ENCODE assay signal across 30 mouse cellular contexts in genomic region chr14:22533501-22533900, GRCm38 (mm10).
DNase-seq lines count a peak whose midpoint lies in the region; ATAC-seq and TF ChIP-seq lines count a peak whose summit lies in the region.
"Had no signal": no experiment of that assay in that cellular context is flagged by ENCODE, and none has a peak within 500 bp of the region (broad histone marks: within the 10 kb centered on the region; RNA-seq: fewer than 3 reads in every experiment).

No protein-coding gene starts in this region.

- H3K27ac ChIP-seq in kidney, embryonic 15.5 days, result no peak overlapping the region
- no peak overlapping the region for H3K27ac ChIP-seq in midbrain, embryonic 11.5 days (ENCODE audit: low read depth, low read length)
- H3K27ac ChIP-seq in midbrain, postnatal 0 days (ENCODE audit: low read depth, low read length), result no peak overlapping the region
- H3K27ac ChIP-seq: heart, embryonic 10.5 days; heart, embryonic 15.5 days; layer of hippocampus, adult 2 months; left cerebral cortex, adult 2 months; limb, embryonic 12.5 days; midbrain, embryonic 10.5 days; neural tube, embryonic 12.5 days had no signal

- no peak overlapping the region for H3K4me2 ChIP-seq in kidney, embryonic 15.5 days
- H3K4me2 ChIP-seq in midbrain, embryonic 11.5 days, result no peak overlapping the region
- H3K4me2 ChIP-seq in midbrain, postnatal 0 days (ENCODE audit: low read depth, low read length, poor library complexity, severe bottlenecking), result no peak overlapping the region
- H3K4me2 ChIP-seq: heart, embryonic 15.5 days; limb, embryonic 12.5 days; liver, embryonic 11.5 days; neural tube, embryonic 12.5 days had no signal

- peak; percentile 13 for DNase-seq in kidney, adult 9 months
- DNase-seq in midbrain, embryonic 11.5 days (ENCODE audit: low spot score, missing footprints), result peak; percentile 45
- DNase-seq in midbrain, postnatal 0 days (ENCODE audit: low spot score), result no peak
- peak; percentile 5 for DNase-seq in lung, postnatal 10 days
- no peak for DNase-seq in T-cell, adult 2 months (ENCODE audit: low spot score)
- no peak for DNase-seq in cerebellum, postnatal 36 days
- DNase-seq: adrenal gland, adult 8-10 months; B cell, adult 2 months; cerebellum, adult 18-20 months; cerebellum, postnatal 10 days; gastrocnemius, postnatal 10 days; kidney, adult 8-10 months; kidney, postnatal 36 days; liver, postnatal 0 days; right cerebral cortex, postnatal 14 days; thymus, postnatal 4 days had no signal

- H3K9ac ChIP-seq in kidney, embryonic 15.5 days, result no peak overlapping the region
- H3K9ac ChIP-seq in midbrain, embryonic 11.5 days (ENCODE audit: low read length), result no peak overlapping the region
- H3K9ac ChIP-seq in midbrain, postnatal 0 days (replicated peaks; ENCODE audit: low read length, poor library complexity, severe bottlenecking), result no peak overlapping the region
- H3K9ac ChIP-seq: heart, embryonic 15.5 days; limb, embryonic 12.5 days; liver, postnatal 0 days; neural tube, embryonic 12.5 days had no signal

- TF ChIP-seq CTCF in midbrain, postnatal 0 days (IDR thresholded peaks at IDR 0.05), result no peak

- no peak overlapping the region for H3K4me3 ChIP-seq in kidney, embryonic 15.5 days (replicated peaks)
- no peak overlapping the region for H3K4me3 ChIP-seq in midbrain, embryonic 11.5 days (ENCODE audit: low read depth, low read length)
- H3K4me3 ChIP-seq in midbrain, postnatal 0 days (ENCODE audit: low read depth, low read length), result no peak overlapping the region
- H3K4me3 ChIP-seq: erythroblast, embryonic 14.5 days; heart, embryonic 10.5 days; heart, embryonic 15.5 days; layer of hippocampus, adult 2 months; left cerebral cortex, adult 2 months; limb, embryonic 12.5 days; midbrain, embryonic 10.5 days; myocyte; neural tube, embryonic 12.5 days had no signal

- H3K9me3 ChIP-seq in kidney, embryonic 15.5 days (replicated peaks), result no peaks in the 10 kb centered on the region
- no peaks in the 10 kb centered on the region for H3K9me3 ChIP-seq in midbrain, embryonic 11.5 days (ENCODE audit: control insufficient read depth, low read length)
- no peaks in the 10 kb centered on the region for H3K9me3 ChIP-seq in midbrain, postnatal 0 days (ENCODE audit: low read length)
- H3K9me3 ChIP-seq: heart, embryonic 10.5 days; heart, embryonic 15.5 days; limb, embryonic 12.5 days; midbrain, embryonic 10.5 days; neural tube, embryonic 12.5 days had no signal

- H3K27me3 ChIP-seq in kidney, embryonic 15.5 days, result no peaks in the 10 kb centered on the region
- H3K27me3 ChIP-seq in midbrain, embryonic 11.5 days (ENCODE audit: control insufficient read depth, insufficient read depth, low read length), result no peaks in the 10 kb centered on the region
- H3K27me3 ChIP-seq in midbrain, postnatal 0 days (ENCODE audit: insufficient read depth, low read length), result no peaks in the 10 kb centered on the region
- H3K27me3 ChIP-seq: heart, embryonic 15.5 days; limb, embryonic 12.5 days; neural tube, embryonic 12.5 days had no signal

- 76% methylated on average over 3 of the region's 3 CpGs for WGBS in kidney, embryonic 15.5 days
- WGBS in midbrain, embryonic 11.5 days, result 83% methylated on average over 3 of the region's 3 CpGs
- WGBS in midbrain, postnatal 0 days, result 88% methylated on average over 3 of the region's 3 CpGs

- H3K4me1 ChIP-seq in kidney, embryonic 15.5 days, result no peaks in the 10 kb centered on the region
- no peaks in the 10 kb centered on the region for H3K4me1 ChIP-seq in midbrain, embryonic 11.5 days (ENCODE audit: control insufficient read depth, insufficient read depth, low read length)
- no peaks in the 10 kb centered on the region for H3K4me1 ChIP-seq in midbrain, postnatal 0 days (ENCODE audit: insufficient read depth, low read length)
- H3K4me1 ChIP-seq: heart, embryonic 10.5 days; heart, embryonic 15.5 days; limb, embryonic 12.5 days; midbrain, embryonic 10.5 days; neural tube, embryonic 12.5 days had no signal

- no peak for ATAC-seq in kidney, embryonic 15.5 days (replicated peaks; ENCODE audit: low FRiP score)
- ATAC-seq in midbrain, embryonic 11.5 days (ENCODE audit: low FRiP score), result no peak
- ATAC-seq in midbrain, postnatal 0 days (ENCODE audit: low FRiP score), result no peak
- ATAC-seq: forebrain, embryonic 16.5 days; hindbrain, embryonic 16.5 days; liver, postnatal 0 days; midbrain, embryonic 16.5 days had no signal

- no peaks in the 10 kb centered on the region for H3K36me3 ChIP-seq in kidney, embryonic 15.5 days
- no peaks in the 10 kb centered on the region for H3K36me3 ChIP-seq in midbrain, embryonic 11.5 days (ENCODE audit: control insufficient read depth, insufficient read depth, low read length)
- no peaks in the 10 kb centered on the region for H3K36me3 ChIP-seq in midbrain, postnatal 0 days (ENCODE audit: insufficient read depth, low read length)
- H3K36me3 ChIP-seq: heart, embryonic 10.5 days; heart, embryonic 15.5 days; limb, embryonic 12.5 days; midbrain, embryonic 10.5 days; neural tube, embryonic 12.5 days had no signal

Comparison
In these comparisons a context has a peak if more than half of its experiments do, and no peak if none do; other contexts are left out.
1. DNase-seq: peak in kidney, adult 9 months (single experiment), midbrain, embryonic 11.5 days (single experiment) and lung, postnatal 10 days (single experiment); none in midbrain, postnatal 0 days (single experiment), T-cell, adult 2 months (single experiment) and cerebellum, postnatal 36 days (0 of 2).